Comparison of ENCODE assay signal across 8 mouse cellular contexts in genomic region chr16:77643871-77644720, GRCm38 (mm10). TPM values are rescaled to one million over a fixed set of nuclear protein-coding genes. Genes with fewer than 3 reads are reported as not detected.
DNase-seq lines count a peak whose midpoint lies in the region; ATAC-seq and TF ChIP-seq lines count a peak whose summit lies in the region.

No protein-coding gene starts in this region.

- TF ChIP-seq CTCF in ES-Bruce4 (IDR thresholded peaks at IDR 0.05; ENCODE audit: low read depth, low read length), result no peak
- no peak for TF ChIP-seq CTCF in liver, postnatal 0 days (IDR thresholded peaks at IDR 0.05; ENCODE audit: low read depth)

- WGBS in forebrain, embryonic 14.5 days, result 2% methylated on average over 31 of the region's 31 CpGs
- 5% methylated on average over 31 of the region's 31 CpGs for WGBS in liver, postnatal 0 days (ENCODE audit: insufficient replicate concordance)
- 2% methylated on average over 31 of the region's 31 CpGs for WGBS in neural tube, embryonic 14.5 days

- no peaks in the 10 kb centered on the region for H3K36me3 ChIP-seq in ES-Bruce4 (ENCODE audit: control insufficient read depth, insufficient read depth, low read length, poor library complexity, severe bottlenecking)
- no peaks in the 10 kb centered on the region for H3K36me3 ChIP-seq in forebrain, embryonic 14.5 days (ENCODE audit: control insufficient read depth, insufficient read depth, low read length)
- H3K36me3 ChIP-seq in liver, postnatal 0 days (replicated peaks; ENCODE audit: insufficient read depth, low read length), result no peaks in the 10 kb centered on the region
- H3K36me3 ChIP-seq in neural tube, embryonic 14.5 days (ENCODE audit: control insufficient read depth, insufficient read depth, low read length), result no peaks in the 10 kb centered on the region

- no peak overlapping the region for H3K27ac ChIP-seq in ES-Bruce4 (ENCODE audit: insufficient read depth, low read length)
- H3K27ac ChIP-seq in forebrain, embryonic 14.5 days (ENCODE audit: low read depth, low read length), result peak overlapping the region; percentile 90
- H3K27ac ChIP-seq in liver, postnatal 0 days (ENCODE audit: low read depth), result no peak overlapping the region
- peak overlapping the region; percentile 98 for H3K27ac ChIP-seq in neural tube, embryonic 14.5 days (ENCODE audit: low read depth, low read length)

- no peaks in the 10 kb centered on the region; the same call in 1 of the 2 replicates for H3K27me3 ChIP-seq in ES-Bruce4 (ENCODE audit: control insufficient read depth, insufficient read depth, low read length, poor library complexity, severe bottlenecking)
- no peaks in the 10 kb centered on the region for H3K27me3 ChIP-seq in forebrain, embryonic 14.5 days (replicated peaks; ENCODE audit: control insufficient read depth, insufficient read depth, low read length)
- H3K27me3 ChIP-seq in liver, postnatal 0 days (ENCODE audit: insufficient read depth, low read length), result no peaks in the 10 kb centered on the region
- no peaks in the 10 kb centered on the region for H3K27me3 ChIP-seq in neural tube, embryonic 14.5 days (ENCODE audit: control insufficient read depth, insufficient read depth, low read length)

- H3K4me2 ChIP-seq in forebrain, embryonic 14.5 days (ENCODE audit: low read length), result peak overlapping the region; percentile 58
- peak overlapping the region; percentile 75 for H3K4me2 ChIP-seq in liver, postnatal 0 days (ENCODE audit: low read depth, low read length)
- peak overlapping the region; percentile 92 for H3K4me2 ChIP-seq in neural tube, embryonic 14.5 days (ENCODE audit: low read depth, low read length)

- peak overlapping the region; percentile 14 for H3K4me3 ChIP-seq in ES-Bruce4 (ENCODE audit: low read depth, low read length)
- H3K4me3 ChIP-seq in forebrain, embryonic 14.5 days (ENCODE audit: low read depth, low read length), result peak overlapping the region; percentile 32
- peak overlapping the region; percentile 48 for H3K4me3 ChIP-seq in liver, postnatal 0 days (ENCODE audit: low read depth, low read length)
- H3K4me3 ChIP-seq in neural tube, embryonic 14.5 days (ENCODE audit: low read depth, low read length), result peak overlapping the region; percentile 43

- H3K9ac ChIP-seq in ES-Bruce4 (ENCODE audit: low read depth, poor library complexity, severe bottlenecking), result no peak overlapping the region
- H3K9ac ChIP-seq in forebrain, embryonic 14.5 days (ENCODE audit: low read length), result peak overlapping the region; percentile 67
- H3K9ac ChIP-seq in liver, postnatal 0 days (replicated peaks), result peak overlapping the region; percentile 12; the same call in 1 of the 2 replicates
- H3K9ac ChIP-seq in neural tube, embryonic 14.5 days (replicated peaks; ENCODE audit: low read depth, low read length), result peak overlapping the region; percentile 80

- ATAC-seq in forebrain, embryonic 14.5 days, result peak; percentile 91
- ATAC-seq in liver, postnatal 0 days, result peak; percentile 87
- ATAC-seq in neural tube, embryonic 14.5 days (ENCODE audit: low read depth), result peak; percentile 94

- H3K9me3 ChIP-seq in ES-Bruce4 (replicated peaks; ENCODE audit: control insufficient read depth, insufficient read depth, low read length, poor library complexity, severe bottlenecking), result no peaks in the 10 kb centered on the region
- no peaks in the 10 kb centered on the region for H3K9me3 ChIP-seq in forebrain, embryonic 14.5 days (replicated peaks; ENCODE audit: control insufficient read depth, low read length)
- H3K9me3 ChIP-seq in liver, postnatal 0 days (ENCODE audit: low read length), result no peaks in the 10 kb centered on the region
- H3K9me3 ChIP-seq in neural tube, embryonic 14.5 days (ENCODE audit: control insufficient read depth, low read length), result no peaks in the 10 kb centered on the region

- DNase-seq in c-Kit-positive CD71-negative TER-119-negative erythroid progenitor cells, embryonic 14.5 days (ENCODE audit: low read depth), result peak; percentile 16
- peak; percentile 95 for DNase-seq in forebrain, embryonic 14.5 days (ENCODE audit: low spot score)
- peak; percentile 61 to 69 for DNase-seq in heart, postnatal 10 days
- peak; percentile 67 to 76 for DNase-seq in kidney, postnatal 4 days
- peak; percentile 49 for DNase-seq in liver, postnatal 0 days
- DNase-seq in thymus, postnatal 25 days, result peak; percentile 48

- TF ChIP-seq EP300 in ES-Bruce4 (IDR thresholded peaks at IDR 0.05; ENCODE audit: insufficient read depth, low read depth, low read length), result no peak
- no peak for TF ChIP-seq EP300 in liver, postnatal 0 days (IDR thresholded peaks at IDR 0.05; ENCODE audit: low read depth)

- intact Hi-C loops in heart, postnatal 10 days (cut with DNase I), result loop anchor here (10.0 kb wide), 1 partner anchor 951 kb away; no protein-coding TSS in a partner anchor

- H3K4me1 ChIP-seq in ES-Bruce4 (ENCODE audit: control insufficient read depth, insufficient read depth, low read length), result no peaks in the 10 kb centered on the region
- peaks cover 28% of the 10 kb centered on the region for H3K4me1 ChIP-seq in forebrain, embryonic 14.5 days (ENCODE audit: control insufficient read depth, insufficient read depth, low read length)
- no peaks in the 10 kb centered on the region for H3K4me1 ChIP-seq in liver, postnatal 0 days (ENCODE audit: insufficient read depth)
- H3K4me1 ChIP-seq in neural tube, embryonic 14.5 days (ENCODE audit: control insufficient read depth, insufficient read depth, low read length), result peaks cover 18% of the 10 kb centered on the region

- TF ChIP-seq POLR2A in ES-Bruce4 (IDR thresholded peaks at IDR 0.05; ENCODE audit: insufficient read depth, low read length), result no peak

RNA-seq across cellular contexts. Expression of gene Gm11146, which starts 42.2 kb away (rescaled TPM):
- polyA plus RNA-seq in ES-Bruce4 (2011; ENCODE audit: insufficient read depth, insufficient read length, low read depth, missing spikeins), result not detected in 2 replicates
- polyA plus RNA-seq in forebrain, embryonic 14.5 days (2014; fragmentation: Nextera tagmentation; extraction: Ambion mirVana), result not detected in 2 replicates
- total RNA-seq in heart, postnatal 10 days (2021), result not detected
- polyA plus RNA-seq in liver, postnatal 0 days (2015; fragmentation: Nextera tagmentation; extraction: Ambion mirVana), result not detected in 2 replicates
- polyA plus RNA-seq in neural tube, embryonic 14.5 days (2014; fragmentation: Nextera tagmentation; extraction: Ambion mirVana), result not detected in 2 replicates

Comparison
In these comparisons a context has a peak if more than half of its experiments do, and no peak if none do; other contexts are left out.
1. H3K27ac ChIP-seq: peak in forebrain, embryonic 14.5 days (single experiment) and neural tube, embryonic 14.5 days (single experiment); none in ES-Bruce4 (single experiment) and liver, postnatal 0 days (single experiment).
2. DNase-seq: peak in every context shown above with its lines; median percentile 95 in forebrain, embryonic 14.5 days; 72 in kidney, postnatal 4 days; 65 in heart, postnatal 10 days; 49 in liver, postnatal 0 days; 48 in thymus, postnatal 25 days; 16 in c-Kit-positive CD71-negative TER-119-negative erythroid progenitor cells, embryonic 14.5 days.
3. Peak in every context shown above with its lines, with median percentiles within 50 percentile points of each other: H3K4me3 ChIP-seq, ATAC-seq and H3K4me2 ChIP-seq.